Mouse (Mus musculus) mouse trophoblast stem cell (cell line): ENCODE data around the gene Fkbp10.

Source experiments
- in situ Hi-C, 2 experiments: fragments of 300-500 bp; cut with MseI, MboI; formaldehyde crosslinking; loops; 2 replicates in 1 of 2; 3 replicates in 1 of 2; pipeline ENCODE4 v1.15.1; 2025

The Fkbp10 gene

DNA sequence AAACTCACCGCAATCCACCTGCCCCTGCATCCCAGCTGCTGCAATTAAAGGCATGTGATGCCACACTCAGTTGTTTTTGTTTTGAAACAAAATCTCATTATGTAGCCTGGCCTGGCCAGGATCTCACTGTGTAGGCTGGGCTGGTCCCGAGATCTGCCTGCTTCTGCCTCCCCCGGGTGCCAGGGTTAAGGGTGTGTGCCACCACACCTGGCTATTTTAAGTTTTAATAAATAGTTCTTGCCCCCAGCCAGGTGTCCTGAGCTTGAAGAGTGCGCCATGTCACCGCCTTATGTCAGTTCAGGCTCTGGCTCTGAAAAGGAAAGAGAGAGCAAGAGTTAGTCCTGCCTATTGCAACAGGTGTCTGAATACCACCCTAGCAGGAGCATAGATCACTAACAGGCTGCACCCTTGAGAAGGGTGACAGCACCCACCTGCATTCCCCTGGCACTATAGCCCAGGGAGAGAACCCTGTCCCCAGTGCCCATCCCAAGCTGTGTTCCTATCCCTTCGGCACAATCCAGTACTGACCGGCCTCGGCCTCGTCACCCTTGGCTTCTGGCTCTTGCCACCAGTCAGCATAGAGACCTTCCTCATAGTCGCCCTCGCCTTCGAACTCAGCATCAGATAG lies 6.5 kb upstream of the Fkbp10 start:
- in situ Hi-C loops = loop anchor here (5.0 kb wide), 2 partner anchors 42 to 47 kb away; no protein-coding TSS in a partner anchor

DNA sequence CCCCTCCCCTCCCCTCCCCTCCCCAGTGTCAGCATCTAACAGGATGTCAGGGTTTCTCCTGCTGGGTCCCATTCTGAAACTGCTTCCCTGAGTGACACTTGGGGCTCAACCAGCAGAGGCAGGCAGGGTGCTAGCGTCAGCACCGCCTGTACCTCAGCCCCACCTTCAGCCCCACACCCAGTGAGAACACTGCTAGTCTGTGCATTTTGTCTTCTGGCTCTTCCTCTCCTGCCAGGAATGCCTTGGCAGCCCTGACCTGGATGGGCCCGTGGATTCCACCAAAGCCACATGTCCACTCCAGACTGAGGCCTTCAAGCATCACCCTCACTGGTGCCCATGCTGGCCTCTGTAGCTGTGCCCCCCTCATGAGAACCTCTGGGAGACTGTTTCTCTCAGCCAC lies 5.8 kb upstream of the Fkbp10 start:
- in situ Hi-C loops = loop anchor here (5.0 kb wide), 2 partner anchors 42 to 47 kb away; no protein-coding TSS in a partner anchor

DNA sequence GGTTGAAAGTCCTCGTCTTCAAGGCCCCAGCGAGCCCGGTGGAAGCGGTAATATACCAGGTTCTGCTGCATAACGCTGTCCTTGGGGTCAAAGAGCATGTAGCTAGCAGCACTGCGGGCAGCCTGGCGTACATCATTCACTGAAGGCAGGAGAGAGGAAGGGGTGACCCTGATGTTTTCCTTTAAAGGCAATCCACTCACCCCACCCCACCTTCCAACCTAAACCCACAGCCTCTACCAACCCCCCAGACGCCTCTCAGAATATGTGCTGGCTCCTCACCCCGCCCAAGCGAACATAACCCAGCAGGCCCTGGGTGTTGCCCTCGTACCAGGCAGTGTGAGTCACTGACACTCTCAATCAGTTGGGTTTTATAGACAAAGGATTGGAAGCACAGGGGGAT lies 3.8 kb upstream of the Fkbp10 start:
- in situ Hi-C loops = no loop called here

DNA sequence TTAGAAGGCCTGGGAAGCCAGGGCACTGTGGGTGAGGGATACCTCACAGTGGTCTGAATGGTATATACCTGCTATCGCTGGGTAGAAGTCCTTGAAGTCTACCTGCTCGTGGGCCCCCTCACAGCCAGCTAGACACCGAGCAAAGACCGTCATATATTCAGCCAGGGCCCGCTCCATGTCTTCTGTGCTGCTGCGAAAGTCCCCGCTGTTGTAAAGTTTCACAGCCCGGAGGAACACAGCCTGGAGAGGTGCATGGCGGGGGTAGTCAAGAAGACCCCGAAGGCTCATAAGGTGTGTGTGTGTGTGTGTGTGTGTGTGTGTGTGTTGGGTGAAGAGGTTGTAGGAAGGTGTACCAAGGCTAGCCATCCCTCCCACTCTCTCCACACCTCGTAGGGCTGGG lies 2.0 kb upstream of the Fkbp10 start:
- in situ Hi-C loops = no loop called here

DNA sequence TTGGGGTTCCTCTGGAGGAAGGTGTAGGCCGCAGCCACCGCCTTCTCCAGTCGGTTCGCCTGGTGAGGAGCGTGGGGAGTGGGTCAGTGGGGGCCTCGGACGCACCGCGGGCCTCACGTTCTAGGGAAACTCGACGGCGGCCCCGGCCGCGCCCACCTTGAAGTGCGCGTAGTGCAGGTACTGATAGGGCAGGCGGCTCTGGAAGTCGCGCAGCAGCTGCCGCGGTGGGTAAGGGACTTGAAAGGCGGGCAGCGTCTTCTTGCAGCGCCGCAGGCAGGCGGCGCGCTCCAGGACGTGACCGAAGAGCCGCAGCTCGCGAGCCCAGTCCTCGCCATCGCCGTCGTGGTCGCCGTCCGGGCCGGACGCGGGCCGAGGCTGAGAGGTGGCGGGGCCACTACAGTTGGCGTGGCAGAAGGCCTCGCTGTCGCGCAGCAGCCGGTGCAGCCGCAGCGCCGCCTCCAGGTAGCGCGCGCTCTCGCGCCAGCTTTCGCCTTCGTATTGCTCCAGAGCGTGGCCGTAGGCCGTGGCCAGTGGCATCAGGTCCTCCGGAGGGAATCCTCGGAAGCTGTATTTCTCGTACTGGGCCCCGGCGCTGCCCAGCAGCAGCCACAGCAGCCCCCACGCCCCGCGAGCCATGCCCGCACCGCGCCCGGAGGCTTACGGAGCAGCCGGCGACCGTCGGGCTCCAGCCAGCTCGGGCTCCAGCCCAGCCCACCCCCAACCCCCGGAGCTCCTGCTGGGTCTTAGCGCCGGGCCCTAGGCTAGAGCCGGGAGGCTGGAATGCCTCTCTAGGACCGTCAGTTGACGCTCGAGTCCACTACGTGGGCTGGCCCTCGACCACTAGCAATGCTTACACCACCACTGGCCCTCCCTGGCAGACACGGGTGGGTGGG lies 1.2 kb upstream of the Fkbp10 start, which contains the start of gene P3h4:
Gene P3h4, minus strand, starts transcription at position 816 of the 893 bp plus-strand sequence.
- in situ Hi-C loops = no loop called here

DNA sequence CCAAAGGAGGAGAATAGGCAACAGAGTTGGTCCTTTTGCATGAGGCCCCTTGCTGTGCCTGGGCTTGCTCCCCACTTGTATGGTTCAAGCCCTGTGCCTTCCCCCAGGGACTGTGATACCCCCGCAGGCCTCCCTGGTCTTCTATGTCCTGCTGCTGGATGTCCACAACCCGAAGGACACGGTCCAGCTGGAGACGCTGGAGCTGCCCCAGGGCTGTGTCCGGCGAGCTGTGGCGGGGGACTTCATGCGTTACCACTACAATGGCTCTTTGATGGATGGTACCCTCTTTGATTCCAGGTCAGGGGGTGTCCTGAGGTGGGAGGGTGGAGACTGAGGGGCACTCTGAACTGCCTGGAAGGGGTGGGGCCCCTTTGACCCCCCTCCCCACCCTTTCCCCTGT lies 6.0 kb downstream of the Fkbp10 start:
- in situ Hi-C loops = no loop called here

DNA sequence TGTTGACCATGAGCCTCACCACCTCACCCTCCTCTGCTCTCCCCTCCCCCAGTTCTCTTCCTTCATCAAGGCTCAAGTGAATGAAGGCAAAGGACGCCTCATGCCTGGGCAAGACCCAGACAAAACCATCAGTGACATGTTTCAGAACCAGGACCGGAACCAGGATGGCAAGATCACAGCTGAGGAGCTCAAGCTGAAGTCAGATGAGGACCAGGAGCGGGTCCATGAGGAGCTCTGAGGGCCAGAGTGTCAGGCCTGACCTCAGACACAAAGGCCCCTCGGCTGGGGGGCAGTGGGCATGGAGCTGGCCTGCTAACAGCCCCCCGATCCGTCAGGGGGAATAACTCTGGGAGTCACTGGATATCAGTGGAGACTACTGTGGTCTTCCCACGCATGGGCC lies 8.3 kb downstream of the Fkbp10 start:
- in situ Hi-C loops = no loop called here

DNA sequence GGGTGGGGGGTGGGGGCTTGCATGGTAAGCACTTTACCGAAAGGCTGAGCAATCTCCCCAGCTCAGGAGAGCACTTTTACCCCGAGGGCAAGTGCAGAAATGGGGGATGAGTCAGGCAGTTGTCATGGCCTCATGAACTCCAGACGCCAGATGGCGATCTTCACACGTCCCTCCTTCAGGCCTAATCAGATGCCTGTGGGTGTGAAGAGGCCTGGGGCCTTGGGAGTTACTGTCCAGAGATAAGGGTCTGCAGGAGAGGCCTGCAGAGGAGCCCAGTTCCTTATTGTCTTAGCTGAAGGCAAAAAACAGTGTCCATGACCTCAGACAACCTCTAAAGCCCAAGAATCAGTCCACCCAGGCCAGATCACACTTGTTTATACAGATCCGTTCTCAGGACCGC lies 10.4 kb downstream of the Fkbp10 start:
- in situ Hi-C loops = loop anchor here in 1 of 2 experiments (5.0 kb wide), 1 partner anchor 51 kb away; no protein-coding TSS in a partner anchor

DNA sequence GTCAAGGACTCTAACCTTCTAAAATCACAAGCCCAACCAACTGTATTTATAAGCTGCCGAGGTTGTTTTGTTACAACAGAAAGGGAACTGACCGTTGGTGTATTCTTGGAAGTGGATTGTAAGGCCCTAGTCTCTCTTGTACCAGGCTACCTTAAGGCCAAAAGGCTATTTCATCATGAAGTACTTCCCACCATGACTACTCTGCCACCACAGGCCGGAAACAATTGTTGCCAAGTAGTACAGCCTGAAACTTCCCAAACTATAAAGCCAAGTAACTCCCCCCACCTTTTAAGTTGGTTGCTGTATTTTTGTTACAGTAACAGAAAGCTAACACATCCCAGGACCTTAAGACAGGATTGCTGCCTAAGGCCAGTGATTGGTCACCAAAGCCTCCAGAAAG lies 11.3 kb downstream of the Fkbp10 start:
- in situ Hi-C loops = loop anchor here in 1 of 2 experiments (5.0 kb wide), 1 partner anchor 50 kb away; no protein-coding TSS in a partner anchor

DNA sequence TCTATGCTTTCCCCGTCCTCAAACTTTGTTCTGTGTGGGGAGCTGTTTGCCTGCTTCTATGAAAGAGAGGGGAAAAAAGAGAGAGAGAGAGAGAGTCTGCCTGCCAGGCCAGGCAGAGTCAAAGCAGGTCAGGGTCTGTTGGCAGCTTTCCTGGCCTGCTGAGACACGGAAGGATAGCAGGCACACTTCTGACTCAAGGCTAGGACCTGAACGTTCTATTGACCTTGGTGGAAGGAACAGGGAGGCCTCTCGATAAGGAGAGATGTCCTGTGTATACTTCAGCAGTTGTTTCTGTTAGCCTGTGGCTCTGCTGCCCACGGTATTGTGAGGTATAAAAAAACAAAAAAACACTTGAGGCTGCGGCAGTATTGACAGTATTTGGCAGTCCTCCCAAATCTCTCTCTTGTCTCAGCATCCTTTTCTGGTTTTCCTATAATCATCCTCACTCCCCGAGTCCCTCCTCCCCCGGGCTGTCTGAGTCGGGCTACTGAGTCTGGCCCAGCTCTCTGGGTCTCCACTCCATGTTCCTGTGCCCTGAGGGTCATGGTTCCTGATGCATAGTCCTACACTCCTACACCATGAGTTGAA lies 13.2 kb downstream of the Fkbp10 start:
- in situ Hi-C loops = loop anchor here in 1 of 2 experiments (5.0 kb wide), 1 partner anchor 49 kb away; no protein-coding TSS in a partner anchor

DNA sequence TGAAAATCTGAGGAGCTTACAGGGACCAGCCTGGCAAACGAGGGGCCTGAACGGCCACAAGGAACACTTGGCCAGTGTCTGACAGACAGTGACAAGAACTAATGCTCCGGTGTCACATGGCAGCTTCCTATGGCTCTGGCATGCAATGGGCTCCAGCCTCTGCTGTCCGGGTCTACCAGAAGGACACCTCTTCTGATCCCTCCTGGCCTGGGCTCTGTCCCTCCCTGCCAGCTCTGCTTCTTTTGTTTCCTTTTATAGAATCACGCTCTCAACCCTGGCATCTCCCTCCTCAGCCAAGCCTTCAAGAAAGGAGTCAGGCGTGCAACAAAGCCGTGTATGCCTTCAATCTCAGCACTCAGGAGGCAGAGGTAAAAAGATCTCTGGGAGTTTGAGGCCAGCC lies 14.6 kb downstream of the Fkbp10 start:
- in situ Hi-C loops = no loop called here

DNA sequence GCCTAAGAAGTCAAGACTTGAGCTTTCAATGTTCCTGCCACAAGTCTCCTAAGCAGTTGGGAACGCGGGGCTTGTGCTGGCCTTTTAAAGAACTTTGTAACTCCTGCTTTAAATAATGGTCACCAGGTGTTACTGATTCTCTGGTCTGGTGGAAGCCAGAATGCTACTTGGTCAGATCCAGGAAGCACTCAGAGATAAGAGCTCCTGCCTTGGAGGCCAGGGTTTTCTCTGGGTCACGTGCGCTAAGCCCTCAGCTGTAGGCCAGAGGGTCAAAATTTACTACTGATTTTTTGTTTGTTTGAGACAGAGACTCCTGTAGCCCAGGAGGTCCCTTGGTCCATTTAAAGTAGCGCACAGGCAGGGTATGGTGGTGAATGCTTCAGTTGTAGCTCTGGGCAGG lies 16.5 kb downstream of the Fkbp10 start:
- in situ Hi-C loops = no loop called here

DNA sequence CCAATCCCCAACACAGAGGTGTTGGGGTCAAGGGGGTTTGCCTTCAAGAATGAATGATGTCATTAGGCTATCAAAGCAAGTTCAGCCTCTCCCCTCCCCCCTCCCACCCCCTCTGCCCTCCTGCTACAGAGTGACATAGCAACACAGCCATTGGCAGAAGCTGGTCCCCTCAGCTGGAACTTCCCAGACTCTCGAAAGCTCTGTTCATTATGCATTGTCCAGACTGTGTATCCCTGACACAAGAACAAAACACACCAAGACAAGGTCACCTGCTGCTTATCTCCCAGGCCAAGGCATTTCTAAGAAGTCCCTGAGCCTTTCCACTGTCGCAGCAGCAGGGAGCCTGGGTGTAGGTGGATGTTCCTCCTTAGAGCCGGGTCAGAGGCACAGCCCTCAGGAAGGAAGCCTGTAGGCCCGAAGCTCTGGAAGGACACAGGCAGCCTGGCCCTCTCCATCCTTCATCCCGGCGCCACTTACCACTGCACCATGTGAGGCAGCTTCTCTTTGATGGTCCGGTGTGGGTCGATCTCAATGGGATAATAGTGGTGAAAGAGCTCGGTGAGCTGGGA lies 20.3 kb downstream of the Fkbp10 start:
- in situ Hi-C loops = no loop called here

DNA sequence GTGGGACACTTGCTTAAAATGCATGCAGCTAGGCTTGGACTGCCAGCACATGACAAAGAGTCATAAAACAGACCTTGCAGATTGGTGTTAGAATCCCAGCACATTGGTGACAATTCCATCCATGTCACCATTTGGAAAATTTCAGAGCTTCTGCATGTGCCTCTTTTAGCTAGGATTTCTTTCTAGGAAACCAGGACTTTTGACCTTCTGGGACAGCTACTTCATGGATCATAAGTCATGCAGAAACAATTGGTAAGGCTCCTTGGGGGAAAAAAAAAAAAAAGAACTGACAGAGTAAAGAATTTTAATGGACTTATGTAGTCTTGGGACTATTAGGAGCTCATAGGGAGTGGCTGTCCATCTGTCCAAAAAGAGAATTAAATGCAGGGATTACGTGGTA lies 22.4 kb downstream of the Fkbp10 start:
- in situ Hi-C loops = no loop called here

DNA sequence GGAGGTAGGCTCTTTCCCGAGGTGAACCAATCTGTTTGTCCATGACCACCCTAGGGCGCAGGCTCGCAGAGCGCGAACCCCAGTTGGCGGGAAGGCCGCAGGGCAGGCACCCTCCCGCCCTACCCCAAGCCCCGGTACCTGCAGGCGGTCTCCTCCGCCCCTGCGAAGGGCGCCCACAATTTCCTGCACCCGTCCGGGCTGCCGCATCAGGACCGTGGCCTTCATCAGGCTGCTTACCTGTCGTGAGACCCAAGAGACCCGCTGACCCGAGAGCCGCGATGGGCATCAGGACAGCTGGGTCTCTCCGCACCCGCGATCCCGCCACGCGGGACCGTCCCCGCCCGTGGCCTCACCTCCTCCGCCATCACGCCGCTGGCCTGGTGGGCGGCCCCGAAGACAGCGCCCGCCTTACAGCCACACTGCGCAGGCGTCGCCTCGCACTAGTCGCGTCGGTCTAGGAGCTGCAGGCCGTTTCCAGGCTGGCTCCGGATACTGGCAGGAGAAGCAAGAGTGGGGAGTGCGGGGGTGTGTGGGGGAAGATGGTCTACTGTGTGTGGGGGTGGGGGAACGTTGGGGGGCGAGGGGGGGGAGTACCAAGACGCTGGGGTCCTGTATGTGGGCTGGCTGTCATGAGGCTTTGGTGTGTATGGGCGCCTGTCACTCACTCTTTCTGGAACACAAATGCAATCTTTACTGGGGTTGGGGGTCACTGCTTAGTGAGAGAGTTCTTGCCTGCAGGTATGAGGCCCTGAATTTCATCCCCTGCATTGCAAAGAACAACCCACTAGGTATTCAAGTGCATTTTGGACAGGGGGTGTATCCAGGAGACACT lies 25.4 kb downstream of the Fkbp10 start:
- in situ Hi-C loops = no loop called here

DNA sequence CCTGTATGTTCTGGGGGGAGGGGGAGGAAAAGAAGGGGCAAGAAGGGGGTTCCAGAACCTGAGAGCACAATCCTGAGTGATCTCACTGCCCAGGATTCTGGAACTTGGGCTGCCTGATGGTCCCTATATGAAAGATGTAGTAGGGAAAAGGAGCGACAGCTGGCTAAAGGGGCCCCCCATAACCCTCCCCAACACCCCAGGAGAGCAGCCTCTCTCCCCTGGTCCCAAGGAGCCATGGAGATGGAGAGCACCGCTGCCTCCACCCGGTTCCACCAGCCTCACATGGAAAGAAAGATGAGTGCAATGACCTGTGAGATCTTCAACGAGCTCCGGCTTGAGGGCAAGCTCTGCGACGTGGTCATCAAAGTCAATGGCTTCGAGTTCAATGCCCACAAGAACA lies 26.3 kb downstream of the Fkbp10 start, which contains the start of the genes Nt5c3b and Klhl10:
Gene Nt5c3b, minus strand, starts transcription at position 12 of the 400 bp plus-strand sequence.
Gene Klhl10, plus strand, starts transcription at position 121 of the 400 bp plus-strand sequence.
- in situ Hi-C loops = no loop called here

DNA sequence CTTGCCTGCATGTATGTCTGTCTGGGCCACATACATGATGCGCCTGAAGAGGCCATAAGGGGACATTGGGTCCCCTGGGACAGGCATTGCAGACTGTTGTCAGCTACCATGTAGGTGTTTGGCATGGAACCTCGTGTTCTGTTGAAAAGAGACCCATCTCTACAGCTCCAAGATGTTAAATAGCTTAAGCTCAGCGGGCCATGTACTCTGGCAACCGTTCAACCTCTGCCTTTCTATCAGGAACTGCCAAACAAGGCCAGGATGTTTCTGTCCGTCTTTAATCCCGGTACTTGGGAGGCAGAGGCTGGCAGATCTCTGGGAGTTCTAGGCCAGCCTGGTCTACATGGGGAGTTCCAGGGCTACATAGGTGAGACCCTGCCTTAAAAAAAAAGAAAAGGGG lies 27.1 kb downstream of the Fkbp10 start:
- in situ Hi-C loops = no loop called here

DNA sequence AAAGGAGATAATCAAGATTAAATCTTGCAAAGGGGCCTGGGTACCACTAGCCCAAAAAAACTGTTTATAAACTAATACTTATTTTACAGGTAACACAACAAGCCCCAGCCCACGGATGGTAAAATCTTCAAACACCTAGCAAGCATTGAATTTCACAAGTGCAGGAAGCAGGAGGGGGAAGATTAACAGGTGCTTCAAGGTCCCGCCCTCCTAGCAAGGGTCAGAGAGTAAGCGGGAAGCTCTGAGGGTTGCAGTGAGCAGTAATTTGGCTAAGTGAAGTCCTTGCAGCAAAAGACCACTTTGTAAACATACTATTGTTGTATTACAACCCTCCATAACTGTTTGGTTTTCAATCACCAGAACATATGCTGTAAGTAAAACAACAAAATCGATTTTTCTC lies 41.8 kb downstream of the Fkbp10 start:
- in situ Hi-C loops = no loop called here

DNA sequence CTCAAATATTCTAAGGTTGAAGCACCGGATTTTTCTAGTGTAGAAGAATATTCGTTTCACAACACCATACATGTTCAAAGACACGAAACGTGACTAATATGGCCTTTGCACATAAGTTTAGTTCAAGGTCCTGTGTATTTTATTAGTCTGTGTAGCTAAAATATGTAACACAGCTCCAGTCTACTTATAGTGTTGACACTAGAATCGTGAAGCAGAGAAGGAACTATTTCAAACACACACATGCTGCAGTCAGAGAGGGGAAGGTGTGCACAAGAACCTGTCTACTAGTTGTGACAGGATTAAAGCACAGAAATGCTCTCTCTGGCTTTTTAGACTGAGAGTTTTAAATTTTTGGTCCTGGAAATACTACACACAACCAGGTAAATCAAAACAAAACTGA lies 42.2 kb downstream of the Fkbp10 start:
- in situ Hi-C loops = no loop called here

DNA sequence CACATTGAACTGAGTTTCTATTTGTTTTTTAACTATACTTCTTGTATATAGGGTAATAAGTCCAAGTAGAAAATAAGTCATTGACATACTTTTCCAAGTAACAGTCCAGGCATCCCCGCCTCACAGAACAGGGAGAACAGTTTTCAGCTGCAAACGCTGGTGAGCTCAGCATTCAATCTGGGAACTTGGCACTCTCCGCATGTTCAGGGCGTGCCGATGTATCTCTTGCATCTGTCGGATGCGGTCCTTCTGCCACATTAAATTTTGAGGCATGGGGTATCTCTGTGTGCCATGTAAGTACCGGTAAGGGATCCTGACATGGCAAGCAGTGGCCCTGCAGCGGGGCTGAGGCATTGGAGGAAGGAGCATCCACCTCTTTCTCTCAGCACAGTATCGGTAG lies 47.2 kb downstream of the Fkbp10 start:
- in situ Hi-C loops = no loop called here

DNA sequence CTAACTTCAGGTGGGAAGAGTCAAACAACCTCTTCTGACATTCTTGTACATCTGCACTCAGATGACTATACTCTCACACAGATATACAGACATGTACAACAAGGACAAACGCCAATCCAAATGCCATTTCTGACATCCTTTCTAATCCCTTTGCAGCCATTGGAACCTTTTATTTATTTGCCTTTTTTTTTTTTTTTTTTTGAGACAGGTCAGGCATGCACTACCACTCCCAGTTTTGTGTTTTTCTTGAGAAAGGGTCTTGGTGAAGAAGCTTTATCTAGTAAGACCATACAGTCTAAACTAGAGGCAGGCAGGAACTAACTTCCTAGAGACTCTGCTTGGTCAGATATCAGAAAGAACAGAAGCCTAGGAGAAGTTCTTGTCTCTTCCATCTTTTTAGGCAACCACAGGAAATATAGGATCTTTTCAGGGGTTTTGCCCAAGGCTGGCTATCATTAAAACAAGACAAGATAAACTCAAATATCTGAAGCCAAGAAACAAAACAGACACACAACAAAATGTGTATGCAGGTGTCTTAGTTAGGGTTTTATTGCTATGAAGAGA lies 49.8 kb downstream of the Fkbp10 start:
- in situ Hi-C loops = no loop called here
